Mouse (Mus musculus): ENCODE results near the gene Olfr1135. TPM values are rescaled to one million over a fixed set of nuclear protein-coding genes. Genes with fewer than 3 reads are reported as not detected.

The Olfr1135 gene
- polyA plus RNA-seq, 1 experiment from 2014 or later = not detected

Other genes starting within 250 kb of the Olfr1135 start
- not detected in 2 replicates for gene Olfr1124, start 243.4 kb downstream of the Olfr1135 start, polyA plus RNA-seq (2014; fragmentation: Nextera tagmentation; extraction: Ambion mirVana)
- not detected in 2 replicates for gene Olfr1126, start 219.7 kb downstream of the Olfr1135 start, polyA plus RNA-seq (2014; fragmentation: Nextera tagmentation; extraction: Ambion mirVana)
- not detected in 2 replicates for gene Pramel7, start 176.6 kb downstream of the Olfr1135 start, polyA plus RNA-seq (2014; fragmentation: Nextera tagmentation; extraction: Ambion mirVana)
- gene Pramel6, start 167.1 kb downstream of the Olfr1135 start, polyA plus RNA-seq (2014; fragmentation: Nextera tagmentation; extraction: Ambion mirVana) = not detected in 2 replicates
- not detected in 2 replicates for gene Olfr153, start 141.9 kb downstream of the Olfr1135 start, polyA plus RNA-seq (2014; fragmentation: Nextera tagmentation; extraction: Ambion mirVana)
- gene Olfr1128, start 128.1 kb downstream of the Olfr1135 start, polyA plus RNA-seq (2014; fragmentation: Nextera tagmentation; extraction: Ambion mirVana) = not detected in 2 replicates
- gene Olfr1129, start 99.8 kb downstream of the Olfr1135 start, polyA plus RNA-seq (2014; fragmentation: Nextera tagmentation; extraction: Ambion mirVana) = not detected in 2 replicates
- gene Olfr1130, start 67.5 kb downstream of the Olfr1135 start, polyA plus RNA-seq (2014; fragmentation: Nextera tagmentation; extraction: Ambion mirVana) = not detected in 2 replicates
- gene Olfr1131, start 46.6 kb downstream of the Olfr1135 start, polyA plus RNA-seq (2014; fragmentation: Nextera tagmentation; extraction: Ambion mirVana) = not detected in 2 replicates
- not detected in 2 replicates for gene Olfr1132, start 36.1 kb downstream of the Olfr1135 start, polyA plus RNA-seq (2014; fragmentation: Nextera tagmentation; extraction: Ambion mirVana)
- not detected in 2 replicates for gene Olfr1133, start 26.3 kb downstream of the Olfr1135 start, polyA plus RNA-seq (2014; fragmentation: Nextera tagmentation; extraction: Ambion mirVana)
- not detected in 2 replicates for gene Olfr1134, start 15.2 kb downstream of the Olfr1135 start, polyA plus RNA-seq (2014; fragmentation: Nextera tagmentation; extraction: Ambion mirVana)
- gene Olfr1136, start 20.3 kb upstream of the Olfr1135 start, polyA plus RNA-seq (2014; fragmentation: Nextera tagmentation; extraction: Ambion mirVana) = not detected in 2 replicates
- not detected in 2 replicates for gene Olfr1137, start 39.5 kb upstream of the Olfr1135 start, polyA plus RNA-seq (2014; fragmentation: Nextera tagmentation; extraction: Ambion mirVana)
- not detected in 2 replicates for gene Olfr1138, start 66.3 kb upstream of the Olfr1135 start, polyA plus RNA-seq (2014; fragmentation: Nextera tagmentation; extraction: Ambion mirVana)
- not detected in 2 replicates for gene Olfr1140, start 70.1 kb upstream of the Olfr1135 start, polyA plus RNA-seq (2014; fragmentation: Nextera tagmentation; extraction: Ambion mirVana)
- not detected in 2 replicates for gene Olfr1141, start 80.3 kb upstream of the Olfr1135 start, polyA plus RNA-seq (2014; fragmentation: Nextera tagmentation; extraction: Ambion mirVana)
- gene Olfr152, start 105.8 kb upstream of the Olfr1135 start, polyA plus RNA-seq (2014; fragmentation: Nextera tagmentation; extraction: Ambion mirVana) = not detected in 2 replicates
- not detected in 2 replicates for gene Olfr1143, start 126.9 kb upstream of the Olfr1135 start, polyA plus RNA-seq (2014; fragmentation: Nextera tagmentation; extraction: Ambion mirVana)
- not detected in 2 replicates for gene Olfr1145, start 136.2 kb upstream of the Olfr1135 start, polyA plus RNA-seq (2014; fragmentation: Nextera tagmentation; extraction: Ambion mirVana)
- not detected in 2 replicates for gene Olfr1148, start 156.9 kb upstream of the Olfr1135 start, polyA plus RNA-seq (2014; fragmentation: Nextera tagmentation; extraction: Ambion mirVana)
- gene Olfr1150-ps1, start 170.3 kb upstream of the Olfr1135 start, polyA plus RNA-seq (2014; fragmentation: Nextera tagmentation; extraction: Ambion mirVana) = not detected in 2 replicates
- gene Olfr1151, start 182.2 kb upstream of the Olfr1135 start, polyA plus RNA-seq (2014; fragmentation: Nextera tagmentation; extraction: Ambion mirVana) = not detected in 2 replicates
- gene Olfr1152, start 192.8 kb upstream of the Olfr1135 start, polyA plus RNA-seq (2014; fragmentation: Nextera tagmentation; extraction: Ambion mirVana) = 0.06 TPM in 1 of 2 replicates, not detected in the other
- gene Olfr1153, start 221.3 kb upstream of the Olfr1135 start, polyA plus RNA-seq (2014; fragmentation: Nextera tagmentation; extraction: Ambion mirVana) = not detected in 2 replicates
- gene Olfr1154, start 231.5 kb upstream of the Olfr1135 start, polyA plus RNA-seq (2014; fragmentation: Nextera tagmentation; extraction: Ambion mirVana) = not detected in 2 replicates

All from stomach, embryonic 14.5 days (tissue).